In genomic region chr7:29954731-29955130, GRCm38 (mm10) we compare ENCODE assay signal across 8 mouse cellular contexts. TPM values are rescaled to one million over a fixed set of nuclear protein-coding genes. Genes with fewer than 3 reads are reported as not detected.
A peak's percentile ranks its signal among the peaks of the same experiment; 100 is the strongest.
DNase-seq lines count a peak whose midpoint lies in the region; ATAC-seq and TF ChIP-seq lines count a peak whose summit lies in the region.

No protein-coding gene starts in this region.

- no peaks in the 10 kb centered on the region for H3K27me3 ChIP-seq in forebrain, embryonic 13.5 days
- H3K27me3 ChIP-seq in intestine, embryonic 14.5 days (replicated peaks; ENCODE audit: control insufficient read depth, insufficient read depth, low read length), result no peaks in the 10 kb centered on the region

- H3K4me3 ChIP-seq in brown adipose tissue, adult 24 weeks (ENCODE audit: insufficient read depth, low read depth, low read length), result peak overlapping the region; percentile 100; the same call in 1 of the 2 replicates
- no peak overlapping the region; the same call in 1 of the 2 replicates for H3K4me3 ChIP-seq in forebrain, embryonic 13.5 days
- peak overlapping the region; percentile 70; the same call in 1 of the 2 replicates for H3K4me3 ChIP-seq in intestine, embryonic 14.5 days (ENCODE audit: low read depth, low read length)
- no peak overlapping the region for H3K4me3 ChIP-seq in lung, adult 2 months (replicated peaks; ENCODE audit: extremely low read depth, low read depth, low read length)
- H3K4me3 ChIP-seq in olfactory bulb, adult 2 months (ENCODE audit: insufficient read depth, low read depth, low read length), result no peak overlapping the region

- TF ChIP-seq CTCF in lung, adult 2 months (IDR thresholded peaks at IDR 0.05; ENCODE audit: insufficient read depth, low read length), result peak; percentile 53
- peak; percentile 13; the same call in 1 of the 2 replicates for TF ChIP-seq CTCF in olfactory bulb, adult 2 months (IDR thresholded peaks at IDR 0.05; ENCODE audit: insufficient read depth, low read depth, low read length)

- no peak for ATAC-seq in forebrain, embryonic 13.5 days
- ATAC-seq in intestine, embryonic 14.5 days (replicated peaks; ENCODE audit: low FRiP score, low TSS enrichment, low read depth), result no peak
- no peak for ATAC-seq in frontal cortex, adult (ENCODE audit: low TSS enrichment)

- H3K27ac ChIP-seq in brown adipose tissue, adult 24 weeks (replicated peaks; ENCODE audit: low read depth, low read length), result no peak overlapping the region
- no peak overlapping the region for H3K27ac ChIP-seq in forebrain, embryonic 13.5 days
- H3K27ac ChIP-seq in intestine, embryonic 14.5 days (ENCODE audit: low read depth), result no peak overlapping the region
- no peak overlapping the region for H3K27ac ChIP-seq in olfactory bulb, adult 2 months (ENCODE audit: insufficient read depth, low read depth, low read length)

- WGBS in forebrain, embryonic 13.5 days, result 24% methylated on average over 4 of the region's 4 CpGs
- 27% methylated on average over 4 of the region's 4 CpGs for WGBS in intestine, embryonic 14.5 days
- 17% methylated on average over 4 of the region's 4 CpGs for WGBS in lung, adult 2 months
- 10% methylated on average over 4 of the region's 4 CpGs for WGBS in olfactory bulb, adult 2 months

- TF ChIP-seq POLR2A in lung, adult 2 months (IDR thresholded peaks at IDR 0.05; ENCODE audit: borderline replicate concordance, extremely low read depth, low read depth, low read length), result no peak
- TF ChIP-seq POLR2A in olfactory bulb, adult 2 months (IDR thresholded peaks at IDR 0.05; ENCODE audit: insufficient read depth, low read depth, low read length), result no peak

- H3K9ac ChIP-seq in forebrain, embryonic 13.5 days, result no peak overlapping the region
- no peak overlapping the region for H3K9ac ChIP-seq in intestine, embryonic 14.5 days (ENCODE audit: low read length)

- peaks cover 16% of the 10 kb centered on the region for H3K36me3 ChIP-seq in forebrain, embryonic 13.5 days (ENCODE audit: poor library complexity, severe bottlenecking)
- peaks cover 12% of the 10 kb centered on the region; the same call in 1 of the 2 replicates for H3K36me3 ChIP-seq in intestine, embryonic 14.5 days (ENCODE audit: control insufficient read depth, insufficient read depth, low read length)

- DNase-seq in urinary bladder, postnatal 14 days (ENCODE audit: low spot score), result peak; percentile 51
- DNase-seq in urinary bladder, postnatal 10 days (ENCODE audit: low spot score), result no peak
- DNase-seq in intestine, embryonic 14.5 days (ENCODE audit: low spot score), result peak; percentile 66
- peak; percentile 18 for DNase-seq in lung, adult 2 months

- H3K4me1 ChIP-seq in brown adipose tissue, adult 24 weeks (ENCODE audit: control insufficient read depth, insufficient read depth, insufficient read length, low read length), result no peaks in the 10 kb centered on the region
- H3K4me1 ChIP-seq in forebrain, embryonic 13.5 days, result peaks cover 15% of the 10 kb centered on the region
- 0 out of 2 replicates have a peak, but pooled peaks cover 2% of the 10 kb centered on the region for H3K4me1 ChIP-seq in intestine, embryonic 14.5 days (replicated peaks; ENCODE audit: control insufficient read depth, insufficient read depth, low read length)
- H3K4me1 ChIP-seq in lung, adult 2 months (ENCODE audit: control insufficient read depth, insufficient read depth, low read length), result no peaks in the 10 kb centered on the region; the same call in 1 of the 2 replicates
- no peaks in the 10 kb centered on the region for H3K4me1 ChIP-seq in olfactory bulb, adult 2 months (ENCODE audit: control insufficient read depth, insufficient read depth, low read length)

- no peaks in the 10 kb centered on the region for H3K9me3 ChIP-seq in forebrain, embryonic 13.5 days (replicated peaks)
- no peaks in the 10 kb centered on the region for H3K9me3 ChIP-seq in intestine, embryonic 14.5 days (ENCODE audit: control insufficient read depth, low read length)

- peak overlapping the region; percentile 66 for H3K4me2 ChIP-seq in forebrain, embryonic 13.5 days
- H3K4me2 ChIP-seq in intestine, embryonic 14.5 days (ENCODE audit: low read length), result peak overlapping the region; percentile 68; the same call in 1 of the 2 replicates

RNA-seq across cellular contexts. Expression of gene Zfp74, which starts 0.8 kb away (rescaled TPM):
- 5.3 and 7.3 TPM in 2 replicates for polyA plus RNA-seq in brown adipose tissue, adult 24 weeks (2012; ENCODE audit: insufficient read depth, insufficient read length, missing spikeins)
- polyA plus RNA-seq in forebrain, embryonic 13.5 days (2015; fragmentation: Nextera tagmentation; extraction: Ambion mirVana), result 16.6 TPM in 2 replicates
- polyA plus RNA-seq in intestine, embryonic 14.5 days (2014; fragmentation: Nextera tagmentation; extraction: Ambion mirVana), result 12.8 and 14.7 TPM in 2 replicates
- polyA plus RNA-seq in lung, adult 2 months (2012; rRNA removed), result 7.9 and 8.3 TPM in 2 replicates
- not detected in 2 replicates for polyA plus RNA-seq in olfactory bulb, adult 2 months (2012; ENCODE audit: insufficient read depth, insufficient read length, low replicate concordance, missing spikeins)

RNA-seq across cellular contexts. Expression of gene Zfp568, which starts 29.0 kb away (rescaled TPM):
- 2.4 and 4.0 TPM in 2 replicates for polyA plus RNA-seq in brown adipose tissue, adult 24 weeks (2012; ENCODE audit: insufficient read depth, insufficient read length, missing spikeins)
- 5.7 and 6.0 TPM in 2 replicates for polyA plus RNA-seq in forebrain, embryonic 13.5 days (2015; fragmentation: Nextera tagmentation; extraction: Ambion mirVana)
- 19.5 and 22.6 TPM in 2 replicates for polyA plus RNA-seq in intestine, embryonic 14.5 days (2014; fragmentation: Nextera tagmentation; extraction: Ambion mirVana)
- polyA plus RNA-seq in lung, adult 2 months (2012; rRNA removed), result 5.1 and 6.1 TPM in 2 replicates
- polyA plus RNA-seq in olfactory bulb, adult 2 months (2012; ENCODE audit: insufficient read depth, insufficient read length, low replicate concordance, missing spikeins), result not detected in 2 replicates

RNA-seq across cellular contexts. Expression of gene Zfp383, which starts 46.7 kb away (rescaled TPM):
- 1.2 and 3.0 TPM in 2 replicates for polyA plus RNA-seq in brown adipose tissue, adult 24 weeks (2012; ENCODE audit: insufficient read depth, insufficient read length, missing spikeins)
- polyA plus RNA-seq in forebrain, embryonic 13.5 days (2015; fragmentation: Nextera tagmentation; extraction: Ambion mirVana), result 7.2 and 7.5 TPM in 2 replicates
- polyA plus RNA-seq in intestine, embryonic 14.5 days (2014; fragmentation: Nextera tagmentation; extraction: Ambion mirVana), result 5.4 and 5.6 TPM in 2 replicates
- polyA plus RNA-seq in lung, adult 2 months (2012; rRNA removed), result 1.1 and 1.9 TPM in 2 replicates
- not detected in 2 replicates for polyA plus RNA-seq in olfactory bulb, adult 2 months (2012; ENCODE audit: insufficient read depth, insufficient read length, low replicate concordance, missing spikeins)

RNA-seq across cellular contexts. Expression of gene Zfp27, which starts 48.4 kb away (rescaled TPM):
- 5.5 and 7.1 TPM in 2 replicates for polyA plus RNA-seq in brown adipose tissue, adult 24 weeks (2012; ENCODE audit: insufficient read depth, insufficient read length, missing spikeins)
- 13.7 and 15.5 TPM in 2 replicates for polyA plus RNA-seq in forebrain, embryonic 13.5 days (2015; fragmentation: Nextera tagmentation; extraction: Ambion mirVana)
- polyA plus RNA-seq in intestine, embryonic 14.5 days (2014; fragmentation: Nextera tagmentation; extraction: Ambion mirVana), result 9.8 and 11.8 TPM in 2 replicates
- polyA plus RNA-seq in lung, adult 2 months (2012; rRNA removed), result 1.5 and 2.6 TPM in 2 replicates
- not detected in 2 replicates for polyA plus RNA-seq in olfactory bulb, adult 2 months (2012; ENCODE audit: insufficient read depth, insufficient read length, low replicate concordance, missing spikeins)

Comparison
In these comparisons a context has a peak if more than half of its experiments do, and no peak if none do; other contexts are left out.
1. H3K4me3 ChIP-seq: peak in brown adipose tissue, adult 24 weeks (single experiment) and intestine, embryonic 14.5 days (single experiment); none in forebrain, embryonic 13.5 days (single experiment), lung, adult 2 months (single experiment) and olfactory bulb, adult 2 months (single experiment).